Mouse (Mus musculus): ENCODE results near the gene Taf12. TPM values are rescaled to one million over a fixed set of nuclear protein-coding genes. Genes with fewer than 3 reads are reported as not detected.
"Not testable (repeated sequence)": the region's sequence is repeated elsewhere in the genome, so short reads cannot be mapped to it uniquely, and the experiment has no call there.

The Taf12 gene
- polyA plus RNA-seq, 1 experiment from 2014 or later: 52.5 TPM

DNA sequence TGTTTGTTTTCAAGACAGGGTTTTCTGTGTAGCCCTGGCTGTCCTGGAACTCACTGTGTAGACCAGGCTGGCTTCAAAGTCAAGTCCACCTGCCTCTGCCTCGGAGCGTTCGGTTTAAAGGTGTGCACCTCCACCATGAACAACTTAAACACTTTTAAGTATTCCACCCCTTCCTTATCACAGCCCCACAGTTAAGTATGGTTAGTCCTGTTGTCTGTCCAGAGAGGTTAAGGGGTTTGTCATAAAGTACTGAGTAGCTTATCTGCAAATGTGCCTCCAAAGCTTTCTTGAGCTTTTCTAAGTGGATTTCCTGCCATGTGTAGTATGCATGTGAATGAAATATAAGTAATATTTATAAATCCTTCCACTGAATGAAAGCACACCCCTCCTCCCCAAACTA is 1.8 kb downstream of the Taf12 start:
- Histone ChIP-seq H3K9me3 (no peaks in the 10 kb centered on the region), H3K36me3 (peaks cover 3% of the 10 kb centered on the region; the same call in 1 of the 2 replicates), H3K4me2 (peak overlapping the region; percentile 9; the same call in 1 of the 2 replicates), H3K9ac (peak overlapping the region; percentile 22; the same call in 1 of the 2 replicates), H3K27ac (no peak overlapping the region), H3K27me3 (no peaks in the 10 kb centered on the region), H3K4me1 (peaks cover 15% of the 10 kb centered on the region), H3K4me3 (no peak overlapping the region)
- ATAC-seq (ENCODE audit: insufficient number of reproducible peaks, insufficient read depth, low FRiP score, low TSS enrichment, low read depth): no peak
- WGBS: 90% methylated on average over 3 of the region's 3 CpGs

DNA sequence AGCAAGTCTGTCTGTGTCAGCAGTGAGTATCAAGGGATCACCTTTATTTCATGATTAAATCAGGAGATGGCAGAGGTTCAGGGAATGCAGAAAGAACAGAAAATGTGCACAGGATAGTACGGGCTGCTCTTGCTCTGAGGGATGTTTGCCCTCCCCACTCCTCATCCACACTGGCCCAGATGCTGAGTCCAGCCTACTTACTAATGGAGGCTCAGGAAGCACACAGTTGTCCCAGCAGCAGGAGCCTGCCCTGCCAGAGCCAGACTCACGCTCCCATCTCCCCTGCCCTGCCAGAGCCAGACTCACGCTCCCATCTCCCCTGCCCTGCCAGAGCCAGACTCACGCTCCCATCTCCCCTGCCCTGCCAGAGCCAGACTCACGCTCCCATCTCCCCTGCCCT is 14.7 kb downstream of the Taf12 start:
- H3K9ac ChIP-seq: 0 out of 2 replicates have a peak overlapping the region, but pooled peaks have one; percentile 16
- not testable (repeated sequence) for H3K9me3 ChIP-seq; H3K4me1 ChIP-seq; H3K4me3 ChIP-seq; H3K4me2 ChIP-seq; H3K27me3 ChIP-seq; H3K27ac ChIP-seq; ATAC-seq (ENCODE audit: insufficient number of reproducible peaks, insufficient read depth, low FRiP score, low TSS enrichment, low read depth)
- H3K36me3 ChIP-seq: peaks cover 67% of the 10 kb centered on the region
- 85% methylated on average over 3 of the region's 5 CpGs for WGBS

DNA sequence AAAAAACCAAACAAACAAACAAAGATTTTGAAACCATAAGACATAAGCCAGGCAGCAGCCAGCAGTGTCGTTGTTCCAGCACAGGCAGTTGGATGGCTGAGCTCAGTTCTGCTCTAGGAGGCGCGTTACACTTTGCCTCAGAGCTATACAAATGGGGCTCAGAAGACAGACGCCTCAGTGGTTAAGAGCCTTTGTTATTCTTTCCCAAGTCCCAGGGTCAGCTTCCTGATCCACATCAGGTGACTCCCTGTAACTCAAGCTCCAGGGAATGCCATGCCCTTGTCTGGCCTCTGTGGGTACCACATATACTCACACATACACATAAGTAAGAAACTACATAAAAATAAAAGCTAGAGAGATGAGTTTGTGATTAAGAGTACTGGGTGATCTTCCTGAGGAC is 16.9 kb downstream of the Taf12 start:
- H3K4me3 ChIP-seq: no peak overlapping the region
- 95% methylated on average over 4 of the region's 4 CpGs for WGBS
- no peak overlapping the region for H3K4me2 ChIP-seq
- no peaks in the 10 kb centered on the region for H3K4me1 ChIP-seq
- no peak overlapping the region for H3K9ac ChIP-seq
- H3K9me3 ChIP-seq: no peaks in the 10 kb centered on the region
- ATAC-seq (ENCODE audit: insufficient number of reproducible peaks, insufficient read depth, low FRiP score, low TSS enrichment, low read depth): no peak
- no peak overlapping the region for H3K27ac ChIP-seq
- H3K27me3 ChIP-seq: no peaks in the 10 kb centered on the region
- H3K36me3 ChIP-seq: peaks cover 56% of the 10 kb centered on the region

DNA sequence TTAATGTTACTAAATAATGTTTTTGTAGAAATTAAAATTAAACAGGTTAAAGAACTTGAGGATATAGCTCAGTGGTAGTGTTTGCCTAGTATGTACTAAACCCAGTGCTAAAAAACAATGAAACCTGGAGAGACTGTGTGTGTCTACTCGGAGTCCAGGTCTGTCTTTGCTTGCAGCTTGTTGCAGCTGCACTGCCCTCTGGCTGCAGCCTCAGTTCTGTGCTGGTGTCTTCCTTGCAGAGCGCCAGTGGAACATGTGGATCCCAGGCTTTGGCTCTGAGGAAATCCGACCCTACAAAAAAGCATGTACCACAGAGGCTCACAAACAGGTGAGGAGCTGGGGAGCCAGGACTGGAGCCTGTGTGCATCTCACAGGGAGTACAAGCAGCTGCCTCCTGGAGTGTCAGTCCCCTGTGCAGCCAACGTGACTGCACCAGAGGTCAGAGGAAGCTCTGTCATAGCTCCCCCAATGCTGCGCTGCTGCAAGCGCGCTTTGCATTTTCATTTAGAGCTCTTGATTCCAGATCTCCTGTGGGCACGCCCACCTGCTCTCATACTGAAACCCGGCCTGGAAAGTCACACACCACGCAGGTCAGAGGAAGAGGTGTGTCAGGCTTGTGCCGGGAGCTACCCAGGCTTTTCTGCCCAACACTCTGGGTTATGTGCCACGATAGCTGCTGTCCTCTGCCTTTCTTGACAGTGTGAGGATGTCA is 17.6 kb downstream of the Taf12 start:
- Histone ChIP-seq H3K27ac (no peak overlapping the region), H3K36me3 (peaks cover 48% of the 10 kb centered on the region), H3K4me3 (no peak overlapping the region), H3K4me2 (no peak overlapping the region), H3K27me3 (no peaks in the 10 kb centered on the region), H3K9me3 (no peaks in the 10 kb centered on the region), H3K9ac (no peak overlapping the region), H3K4me1 (no peaks in the 10 kb centered on the region)
- peak; percentile 48; the same call in 1 of the 2 replicates for ATAC-seq (ENCODE audit: insufficient number of reproducible peaks, insufficient read depth, low FRiP score, low TSS enrichment, low read depth)
- WGBS: 75% methylated on average over 12 of the region's 12 CpGs

DNA sequence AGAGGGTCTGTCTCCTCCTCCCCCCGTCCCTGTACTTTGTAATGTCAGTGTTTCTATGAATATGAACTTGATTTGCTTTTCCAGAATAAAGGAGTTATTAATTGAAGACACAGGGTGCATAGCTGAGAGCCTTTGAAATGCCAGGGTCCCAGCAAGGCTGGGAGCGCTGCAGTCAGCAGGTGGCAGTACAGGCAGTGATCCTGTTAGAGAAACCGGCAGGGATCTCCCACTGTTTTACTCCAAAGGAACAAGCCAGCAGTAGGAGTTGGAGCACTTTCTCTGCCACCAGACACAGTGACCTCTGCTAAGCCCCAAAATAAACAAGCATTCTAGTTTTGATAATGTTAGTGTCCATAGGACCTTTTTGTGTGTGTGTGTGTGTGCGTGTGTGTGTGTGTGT is 18.8 kb downstream of the Taf12 start:
- 46% methylated on average over 4 of the region's 4 CpGs for WGBS
- Histone ChIP-seq H3K27ac (no peak overlapping the region), H3K4me1 (no peaks in the 10 kb centered on the region), H3K27me3 (no peaks in the 10 kb centered on the region), H3K9me3 (no peaks in the 10 kb centered on the region), H3K9ac (no peak overlapping the region), H3K4me3 (no peak overlapping the region), H3K4me2 (no peak overlapping the region), H3K36me3 (peaks cover 44% of the 10 kb centered on the region)
- ATAC-seq (ENCODE audit: insufficient number of reproducible peaks, insufficient read depth, low FRiP score, low TSS enrichment, low read depth): no peak

DNA sequence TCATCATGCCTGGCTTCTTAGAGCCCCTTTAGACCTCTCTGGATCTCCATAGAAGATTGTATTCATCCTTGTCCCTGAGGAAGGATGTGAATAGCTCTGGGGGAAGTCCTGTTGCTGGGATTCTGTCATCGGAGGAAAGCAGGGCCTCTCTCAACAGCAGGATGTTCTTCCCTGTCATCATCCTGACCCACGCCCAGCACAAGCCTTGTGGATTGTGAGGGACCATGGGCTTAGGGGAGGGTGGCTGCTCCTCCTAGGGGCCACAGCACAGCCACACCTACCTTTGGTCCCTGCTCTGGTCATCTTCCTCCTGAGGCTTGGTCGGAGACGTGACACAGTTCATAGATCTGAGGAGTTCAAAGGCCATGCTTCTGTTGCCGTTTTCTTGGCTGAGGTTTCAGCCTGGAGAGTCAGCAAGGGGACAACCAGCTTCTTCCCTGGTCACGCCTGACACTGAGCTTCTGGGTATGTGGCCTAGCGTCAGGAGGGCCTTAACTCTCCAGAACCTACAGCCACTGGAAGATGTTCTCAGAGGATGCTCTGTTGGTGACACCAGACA is 19.6 kb downstream of the Taf12 start:
- WGBS: 88% methylated on average over 7 of the region's 7 CpGs
- Histone ChIP-seq H3K4me3 (no peak overlapping the region), H3K27ac (no peak overlapping the region), H3K9me3 (no peaks in the 10 kb centered on the region), H3K4me1 (no peaks in the 10 kb centered on the region), H3K27me3 (no peaks in the 10 kb centered on the region), H3K36me3 (peaks cover 44% of the 10 kb centered on the region), H3K9ac (peak overlapping the region; percentile 51), H3K4me2 (no peak overlapping the region)
- no peak for ATAC-seq (ENCODE audit: insufficient number of reproducible peaks, insufficient read depth, low FRiP score, low TSS enrichment, low read depth)

DNA sequence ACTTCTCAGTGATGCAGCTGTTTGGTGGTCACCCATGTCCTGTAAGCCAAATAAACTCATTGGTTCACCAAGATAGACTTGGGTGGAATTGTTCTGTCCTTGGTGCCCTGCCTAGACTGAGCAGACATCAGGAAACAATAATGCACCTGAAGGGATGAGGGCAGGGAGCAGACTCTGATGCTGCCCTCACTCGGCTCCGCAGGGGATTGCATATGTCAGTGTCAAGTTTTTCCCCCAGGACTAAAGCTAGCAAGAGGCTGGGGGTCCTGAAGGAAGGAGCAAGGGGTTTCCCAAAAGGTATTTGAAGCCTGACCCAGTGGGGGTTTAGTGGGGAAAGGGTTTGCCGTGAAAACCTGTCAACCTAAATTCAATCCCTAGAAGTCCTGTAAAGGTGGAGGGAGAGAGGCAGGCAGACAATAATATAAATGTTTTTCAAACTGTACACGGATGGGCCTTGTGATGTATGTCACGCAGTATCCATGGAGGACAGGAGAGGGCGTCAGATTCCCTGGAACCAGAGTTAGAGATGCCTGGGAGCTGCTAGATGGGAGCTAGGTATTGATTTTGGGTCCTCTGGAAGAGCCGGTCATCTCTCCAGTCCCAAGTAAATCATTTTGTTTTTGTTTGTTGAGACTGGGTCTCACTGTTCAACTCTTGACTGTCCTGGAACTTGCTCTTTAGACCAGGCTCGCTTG is 21.7 kb downstream of the Taf12 start:
- peaks cover 33% of the 10 kb centered on the region for H3K36me3 ChIP-seq
- 40% methylated on average over 8 of the region's 8 CpGs for WGBS
- H3K9ac ChIP-seq: no peak overlapping the region
- H3K4me2 ChIP-seq: no peak overlapping the region
- H3K9me3 ChIP-seq: no peaks in the 10 kb centered on the region
- H3K27me3 ChIP-seq: no peaks in the 10 kb centered on the region
- H3K27ac ChIP-seq: no peak overlapping the region
- no peak for ATAC-seq (ENCODE audit: insufficient number of reproducible peaks, insufficient read depth, low FRiP score, low TSS enrichment, low read depth)
- no peak overlapping the region for H3K4me3 ChIP-seq
- H3K4me1 ChIP-seq: no peaks in the 10 kb centered on the region

DNA sequence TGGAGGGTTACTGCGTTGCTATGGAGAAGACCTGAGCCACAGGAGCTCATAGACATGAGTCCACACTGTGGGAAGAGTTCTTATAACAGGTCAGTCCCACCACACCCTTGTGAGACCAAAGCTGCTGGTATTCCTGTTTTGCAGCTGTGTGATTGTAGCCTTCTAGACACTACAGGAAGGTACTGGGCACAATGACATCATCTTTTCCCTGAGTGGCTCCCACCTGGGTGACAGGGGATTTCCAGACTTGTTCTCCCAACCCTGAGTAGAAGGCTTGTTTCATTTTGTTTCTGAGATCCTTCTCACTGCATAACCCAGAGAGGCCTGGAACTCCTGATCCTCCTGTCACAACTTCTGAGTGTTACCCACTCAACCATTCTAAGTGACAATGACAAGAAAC is 25.7 kb downstream of the Taf12 start:
- Histone ChIP-seq H3K27me3 (no peaks in the 10 kb centered on the region), H3K4me2 (no peak overlapping the region), H3K9me3 (no peaks in the 10 kb centered on the region), H3K4me3 (no peak overlapping the region), H3K36me3 (no peaks in the 10 kb centered on the region), H3K9ac (no peak overlapping the region), H3K27ac (no peak overlapping the region), H3K4me1 (peaks cover 11% of the 10 kb centered on the region)
- no peak for ATAC-seq (ENCODE audit: insufficient number of reproducible peaks, insufficient read depth, low FRiP score, low TSS enrichment, low read depth)
- 84% methylated on average over 1 of the region's 1 CpGs for WGBS

DNA sequence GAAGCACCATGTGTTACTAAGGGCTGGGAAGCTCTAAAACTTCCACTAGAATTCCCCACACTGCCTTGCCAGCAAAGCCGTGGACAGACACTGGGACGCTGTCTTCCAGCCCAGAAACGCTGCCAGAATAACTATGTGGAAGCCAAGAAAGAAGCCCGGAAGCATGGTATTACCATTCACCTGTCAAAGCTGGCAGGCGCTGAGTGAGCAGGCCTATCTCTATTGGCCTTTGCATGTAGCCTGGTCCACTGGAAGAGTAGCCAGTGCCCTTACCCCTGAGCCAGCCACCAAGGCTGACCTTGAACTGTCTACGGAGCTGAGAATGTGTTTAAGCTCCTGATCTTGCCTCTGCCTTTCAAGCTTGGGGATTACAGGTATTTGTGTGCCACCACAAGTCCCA is 27.3 kb downstream of the Taf12 start:
- no peak overlapping the region for H3K4me3 ChIP-seq
- no peak overlapping the region for H3K9ac ChIP-seq
- no peak overlapping the region for H3K27ac ChIP-seq
- no peak overlapping the region for H3K4me2 ChIP-seq
- H3K27me3 ChIP-seq: no peaks in the 10 kb centered on the region
- H3K4me1 ChIP-seq: peaks cover 11% of the 10 kb centered on the region
- WGBS: 86% methylated on average over 6 of the region's 6 CpGs
- no peaks in the 10 kb centered on the region for H3K36me3 ChIP-seq
- no peak for ATAC-seq (ENCODE audit: insufficient number of reproducible peaks, insufficient read depth, low FRiP score, low TSS enrichment, low read depth)
- H3K9me3 ChIP-seq: no peaks in the 10 kb centered on the region

DNA sequence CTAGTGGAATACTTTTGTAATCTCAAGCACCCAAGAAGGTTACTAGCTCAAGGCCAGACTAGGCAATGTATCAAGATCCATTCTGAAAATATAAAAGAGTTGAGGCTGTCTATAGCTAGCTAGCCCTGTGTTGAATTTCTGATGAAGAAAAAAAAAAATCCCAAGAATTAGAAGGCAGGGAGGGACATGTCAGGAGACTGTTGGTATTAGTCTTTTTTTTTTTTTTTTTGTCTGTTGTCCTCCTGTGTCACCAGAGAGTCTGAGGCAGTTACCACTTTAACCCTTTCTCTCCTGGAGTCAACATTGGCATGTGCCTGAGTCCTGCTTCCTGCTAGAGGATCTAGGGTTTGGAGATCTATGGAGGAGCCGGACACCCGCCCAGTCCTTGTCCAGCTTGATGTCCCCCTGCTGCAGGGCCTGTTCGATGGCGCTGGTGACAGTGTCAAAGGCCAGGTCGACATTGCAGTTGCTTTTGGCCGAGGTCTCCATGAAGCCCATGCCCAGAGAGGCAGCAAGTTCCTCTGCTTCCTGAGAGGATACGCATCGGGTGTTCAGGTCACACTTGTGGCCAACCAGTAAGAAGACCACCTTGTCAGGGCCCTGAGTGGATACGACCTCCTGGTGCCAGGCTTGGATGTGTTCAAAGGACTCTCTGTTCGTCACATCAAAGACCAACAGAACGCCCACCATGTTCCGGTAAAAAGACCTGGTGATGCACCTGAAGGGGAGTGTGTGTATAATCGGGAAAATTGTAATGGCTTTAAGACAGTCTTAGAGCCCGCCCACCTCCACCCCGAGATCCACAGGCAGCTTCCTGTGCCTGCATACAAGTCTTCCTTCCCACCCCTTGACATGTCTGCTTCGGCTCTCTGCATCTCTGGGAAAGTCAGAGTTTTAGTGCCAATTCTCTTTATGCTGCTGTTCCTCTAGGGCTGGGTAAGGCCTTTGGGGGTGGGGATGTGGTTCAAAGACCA is 28.1 kb downstream of the Taf12 start:
- Histone ChIP-seq H3K27ac (peak overlapping the region; percentile 55; the same call in 1 of the 2 replicates), H3K9me3 (no peaks in the 10 kb centered on the region), H3K27me3 (no peaks in the 10 kb centered on the region), H3K9ac (peak overlapping the region; percentile 71), H3K4me3 (peak overlapping the region; percentile 49), H3K4me1 (peaks cover 11% of the 10 kb centered on the region), H3K4me2 (peak overlapping the region; percentile 78), H3K36me3 (no peaks in the 10 kb centered on the region)
- WGBS: 59% methylated on average over 16 of the region's 16 CpGs
- no peak for ATAC-seq (ENCODE audit: insufficient number of reproducible peaks, insufficient read depth, low FRiP score, low TSS enrichment, low read depth)

DNA sequence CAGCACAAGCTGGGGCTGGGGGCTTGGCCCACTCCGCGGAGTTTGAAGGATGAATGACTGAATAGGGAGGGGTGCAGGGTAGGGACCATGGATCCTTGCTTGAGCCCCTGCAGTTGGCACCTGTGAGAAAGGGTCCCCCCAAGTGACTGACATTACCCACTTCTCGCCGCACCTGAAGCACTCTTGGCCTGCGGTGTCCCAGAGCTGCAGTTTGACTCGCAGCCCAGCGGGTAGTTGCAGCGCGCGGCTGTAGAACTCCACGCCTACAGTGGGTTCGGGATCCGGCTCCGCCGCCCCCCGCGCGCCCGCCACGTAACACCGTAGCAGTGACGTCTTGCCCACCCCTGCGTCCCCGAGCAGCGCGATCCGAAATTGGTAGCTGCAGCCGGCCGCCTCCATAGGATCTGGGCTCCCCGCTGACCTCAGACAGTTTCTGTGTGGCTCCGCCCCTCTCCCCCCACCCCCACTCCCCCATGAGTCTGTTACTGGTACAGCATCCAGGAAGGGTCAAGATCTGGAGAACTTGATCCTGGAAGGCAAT is 28.8 kb downstream of the Taf12 start, which contains the start of gene Rab42:
Gene Rab42, minus strand, starts transcription at position 447 of the 541 bp plus-strand sequence.
- no peaks in the 10 kb centered on the region for H3K9me3 ChIP-seq
- no peaks in the 10 kb centered on the region for H3K36me3 ChIP-seq
- peak within 1 kb of the TSS; percentile 55; the same call in 1 of the 2 replicates for H3K27ac ChIP-seq
- H3K27me3 ChIP-seq: no peaks in the 10 kb centered on the region
- WGBS: 1% methylated on average over 31 of the region's 31 CpGs
- peaks cover 11% of the 10 kb centered on the region for H3K4me1 ChIP-seq
- peak within 1 kb of the TSS; percentile 71 for H3K9ac ChIP-seq
- H3K4me2 ChIP-seq: peak within 1 kb of the TSS; percentile 78
- peak within 1 kb of the TSS; percentile 49 for H3K4me3 ChIP-seq
- ATAC-seq (ENCODE audit: insufficient number of reproducible peaks, insufficient read depth, low FRiP score, low TSS enrichment, low read depth): peak; percentile 70
